ENCODE assay signal across 10 mouse cellular contexts in genomic region chr14:103033271-103033823, GRCm38 (mm10). TPM values are rescaled to one million over a fixed set of nuclear protein-coding genes. Genes with fewer than 3 reads are reported as not detected.
DNase-seq lines count a peak whose midpoint lies in the region; ATAC-seq lines count a peak whose summit lies in the region.
"Had no signal": no experiment of that assay in that cellular context is flagged by ENCODE, and none has a peak within 500 bp of the region (broad histone marks: within the 10 kb centered on the region; RNA-seq: fewer than 3 reads in every experiment).

No protein-coding gene starts in this region.

- no peaks in the 10 kb centered on the region for H3K9me3 ChIP-seq in intestine, embryonic 16.5 days (ENCODE audit: control insufficient read depth, low read length)
- H3K9me3 ChIP-seq in forebrain, embryonic 15.5 days, result no peaks in the 10 kb centered on the region
- H3K9me3 ChIP-seq: embryonic facial prominence, embryonic 12.5 days; midbrain, embryonic 12.5 days had no signal

- peak; percentile 25 for DNase-seq in MN1 (ENCODE audit: low spot score)
- peak; percentile 39 for DNase-seq in adrenal gland, postnatal 25 days
- peak; percentile 71 for DNase-seq in lung, postnatal 36 days
- peak; percentile 8 to 20 for DNase-seq in urinary bladder, postnatal 36 days (ENCODE audit: low spot score in 2 of 2)
- no peak for DNase-seq in retina, postnatal 1 day
- DNase-seq in cerebellum, adult 11-12 months, result no peak

- H3K27ac ChIP-seq in intestine, embryonic 16.5 days (ENCODE audit: low read length), result no peak overlapping the region
- no peak overlapping the region for H3K27ac ChIP-seq in forebrain, embryonic 15.5 days (replicated peaks)
- H3K27ac ChIP-seq: embryonic facial prominence, embryonic 12.5 days; midbrain, embryonic 12.5 days had no signal

- no peak overlapping the region for H3K9ac ChIP-seq in intestine, embryonic 16.5 days (ENCODE audit: low read depth, low read length)
- H3K9ac ChIP-seq in forebrain, embryonic 15.5 days (replicated peaks), result no peak overlapping the region
- H3K9ac ChIP-seq: embryonic facial prominence, embryonic 12.5 days; midbrain, embryonic 12.5 days had no signal

- H3K4me1 ChIP-seq in intestine, embryonic 16.5 days (ENCODE audit: control insufficient read depth, insufficient read depth, low read length), result no peaks in the 10 kb centered on the region
- H3K4me1 ChIP-seq in forebrain, embryonic 15.5 days, result no peaks in the 10 kb centered on the region
- H3K4me1 ChIP-seq: embryonic facial prominence, embryonic 12.5 days; midbrain, embryonic 12.5 days had no signal

- H3K36me3 ChIP-seq in intestine, embryonic 16.5 days (ENCODE audit: control insufficient read depth, insufficient read depth, low read length), result no peaks in the 10 kb centered on the region
- no peaks in the 10 kb centered on the region for H3K36me3 ChIP-seq in forebrain, embryonic 15.5 days
- H3K36me3 ChIP-seq: embryonic facial prominence, embryonic 12.5 days; midbrain, embryonic 12.5 days had no signal

- no peak overlapping the region for H3K4me3 ChIP-seq in intestine, embryonic 16.5 days (ENCODE audit: low read length)
- no peak overlapping the region for H3K4me3 ChIP-seq in forebrain, embryonic 15.5 days
- H3K4me3 ChIP-seq: embryonic facial prominence, embryonic 12.5 days; midbrain, embryonic 12.5 days had no signal

- ATAC-seq in intestine, embryonic 16.5 days, result 0 out of 2 replicates have a peak, but pooled peaks have one; percentile 38
- no peak for ATAC-seq in forebrain, embryonic 15.5 days (replicated peaks)

- WGBS in intestine, embryonic 16.5 days, result 62% methylated on average over 10 of the region's 10 CpGs
- WGBS in forebrain, embryonic 15.5 days, result 85% methylated on average over 10 of the region's 10 CpGs

- H3K4me2 ChIP-seq in intestine, embryonic 16.5 days (ENCODE audit: low read depth, low read length), result no peak overlapping the region
- H3K4me2 ChIP-seq in forebrain, embryonic 15.5 days (replicated peaks), result no peak overlapping the region
- H3K4me2 ChIP-seq: embryonic facial prominence, embryonic 12.5 days; midbrain, embryonic 12.5 days had no signal

- no peaks in the 10 kb centered on the region for H3K27me3 ChIP-seq in intestine, embryonic 16.5 days (replicated peaks; ENCODE audit: control insufficient read depth, insufficient read depth, low read length)
- H3K27me3 ChIP-seq in forebrain, embryonic 15.5 days, result no peaks in the 10 kb centered on the region
- H3K27me3 ChIP-seq: embryonic facial prominence, embryonic 12.5 days; midbrain, embryonic 12.5 days had no signal

RNA-seq across cellular contexts. Expression of gene Acod1, which starts 13.4 kb away (rescaled TPM):
- not detected in 2 replicates for total RNA-seq in adrenal gland, postnatal 25 days (2021)
- 0.05 TPM in 1 of 2 replicates, not detected in the other for polyA plus RNA-seq in intestine, embryonic 16.5 days (2015; fragmentation: Nextera tagmentation; extraction: Ambion mirVana)
- polyA plus RNA-seq in forebrain, embryonic 15.5 days (2015; fragmentation: Nextera tagmentation; extraction: Ambion mirVana), result not detected in 2 replicates
- polyA plus RNA-seq: embryonic facial prominence, embryonic 12.5 days; midbrain, embryonic 12.5 days had no signal

RNA-seq across cellular contexts. Expression of gene Cln5, which starts 36.7 kb away (rescaled TPM):
- 32.4 and 32.8 TPM in 2 replicates for total RNA-seq in adrenal gland, postnatal 25 days (2021)
- 27.2 and 28.3 TPM in 2 replicates for polyA plus RNA-seq in intestine, embryonic 16.5 days (2015; fragmentation: Nextera tagmentation; extraction: Ambion mirVana)
- polyA plus RNA-seq in forebrain, embryonic 15.5 days (2015; fragmentation: Nextera tagmentation; extraction: Ambion mirVana), result 9.0 and 9.8 TPM in 2 replicates

RNA-seq across cellular contexts. Expression of gene Kctd12, which starts 50.9 kb away (rescaled TPM):
- 38.4 and 42.5 TPM in 2 replicates for total RNA-seq in adrenal gland, postnatal 25 days (2021)
- 8.9 and 9.5 TPM in 2 replicates for polyA plus RNA-seq in intestine, embryonic 16.5 days (2015; fragmentation: Nextera tagmentation; extraction: Ambion mirVana)
- 10.9 and 12.7 TPM in 2 replicates for polyA plus RNA-seq in forebrain, embryonic 15.5 days (2015; fragmentation: Nextera tagmentation; extraction: Ambion mirVana)

Comparison
In these comparisons a context has a peak if more than half of its experiments do, and no peak if none do; other contexts are left out.
1. DNase-seq: peak in MN1 (single experiment), adrenal gland, postnatal 25 days (single experiment), lung, postnatal 36 days (single experiment) and urinary bladder, postnatal 36 days (2 of 2); none in retina, postnatal 1 day (single experiment) and cerebellum, adult 11-12 months (single experiment).